Mouse (Mus musculus) lung, embryonic 14.5 days (tissue): Measurements from ENCODE around the gene Crct1. TPM values are rescaled to one million over a fixed set of nuclear protein-coding genes. Genes with fewer than 3 reads are reported as not detected.

Source experiments
- ATAC-seq: fragments of 200-750 bp; cut with Nextera tagmentation; 2 replicates; pipeline ENCODE4 v1.8.0; 2017; ENCODE audit warnings: mild to moderate bottlenecking, moderate TSS enrichment, moderate library complexity; ENCODE audit not compliant: insufficient read depth
- DNase-seq: peaks from one replicate; pipeline ENCODE4 v3.0.0-alpha.2; 2015
- H3K27ac ChIP-seq: fragments of 300-500 bp; sonication (generic); 2 replicates; pipeline ENCODE4 v1.5.1; 2014; ENCODE audit warnings: low read depth, mild to moderate bottlenecking, moderate library complexity
- H3K27me3 ChIP-seq: fragments of 300-500 bp; sonication (generic); 2 replicates; pipeline ENCODE4 v1.6.1; 2014; ENCODE audit warnings: low read length, control low read depth; ENCODE audit not compliant: insufficient read depth
- H3K36me3 ChIP-seq: fragments of 300-500 bp; sonication (generic); 2 replicates; pipeline ENCODE4 v1.6.1; 2014; ENCODE audit warnings: control low read depth; ENCODE audit not compliant: insufficient read depth
- H3K4me1 ChIP-seq: fragments of 300-500 bp; sonication (generic); 2 replicates; pipeline ENCODE4 v1.6.1; 2014; ENCODE audit warnings: antibody characterized with exemption, control low read depth; ENCODE audit not compliant: insufficient read depth
- H3K4me2 ChIP-seq: fragments of 300-500 bp; sonication (generic); 2 replicates; pipeline ENCODE4 v1.6.1; 2014; ENCODE audit warnings: mild to moderate bottlenecking
- H3K4me3 ChIP-seq: fragments of 300-500 bp; sonication (generic); 2 replicates; pipeline ENCODE4 v1.5.1; 2014; ENCODE audit warnings: low read depth, low read length
- H3K9ac ChIP-seq: fragments of 300-500 bp; sonication (generic); 2 replicates; pipeline ENCODE4 v1.6.1; 2014
- H3K9me3 ChIP-seq: fragments of 300-500 bp; sonication (generic); 2 replicates; pipeline ENCODE4 v1.6.1; 2016; ENCODE audit warnings: low read depth, low read length, control low read depth
- CTCF ChIP-seq: IDR thresholded peaks from 2 replicates; pipeline ENCODE4 v1.5.1; 2016; ENCODE audit warnings: antibody characterized with exemption, low read depth
- WGBS: fragments of 180-500 bp; shearing (Covaris S2); extraction: QIAGEN DNeasy Blood & Tissue Kit; methylation state at CpG from one replicate; pipeline ENCODE4 v1.1.7; 2014; 5-methylcytosine and 5-hydroxymethylcytosine counted together
- polyA plus RNA-seq: library from polyadenylated mRNA; unstranded; fragments of >200 nt; fragmentation: Nextera tagmentation; extraction: Ambion mirVana; gene quantifications from 2 replicates; pipeline ENCODE4 v1.2.1, GENCODE M21; 2014

Gene Crct1
- polyA plus RNA-seq, 1 experiment from 2014 or later, result not detected

DNA sequence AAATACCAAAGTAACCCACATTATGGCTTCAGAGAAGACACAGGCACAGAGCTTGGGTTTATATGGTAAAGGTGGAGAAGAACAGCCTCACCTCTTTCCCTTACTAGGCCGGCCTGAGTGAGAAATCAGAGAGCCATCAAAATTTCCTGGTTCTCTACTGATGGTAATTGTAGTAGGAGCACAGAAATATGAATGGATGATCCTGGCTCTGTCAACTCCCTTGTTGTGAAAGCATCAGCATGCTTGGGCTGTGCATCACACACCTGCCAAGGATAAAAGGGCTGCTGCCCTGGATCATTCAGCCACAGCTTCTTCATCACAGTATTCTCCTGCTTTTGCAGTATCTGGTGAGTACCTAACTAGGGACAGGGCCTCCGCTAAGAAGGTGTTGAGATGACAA, 48.7 kb downstream of the Crct1 start, which contains the start of gene Lce3e:
Gene Lce3e, plus strand, starts transcription at position 301 of the 400 bp plus-strand sequence.
- Histone ChIP-seq H3K9me3 (no peaks in the 10 kb centered on the region), H3K36me3 (no peaks in the 10 kb centered on the region), H3K9ac (no peak within 1 kb of the TSS), H3K4me3 (no peak within 1 kb of the TSS), H3K27ac (no peak within 1 kb of the TSS), H3K27me3 (no peaks in the 10 kb centered on the region), H3K4me2 (no peak within 1 kb of the TSS), H3K4me1 (no peaks in the 10 kb centered on the region)
- TF ChIP-seq CTCF, result no peak
- 81% methylated on average over 2 of the region's 2 CpGs for WGBS
- ATAC-seq (no peak), DNase-seq (no peak)

Other genes with a start within 250 kb of the Crct1 start
- not detected in 2 replicates for gene Lce1i, start 236.8 kb downstream of the Crct1 start, polyA plus RNA-seq
- gene Lce1j, start 225.2 kb downstream of the Crct1 start, polyA plus RNA-seq, result not detected in 2 replicates
- not detected in 2 replicates for gene Lce1k, start 207.8 kb downstream of the Crct1 start, polyA plus RNA-seq
- gene Kprp, start 188.4 kb downstream of the Crct1 start, polyA plus RNA-seq, result not detected in 2 replicates
- not detected in 2 replicates for gene Lce1l, start 164.4 kb downstream of the Crct1 start, polyA plus RNA-seq
- not detected in 2 replicates for gene 2310050C09Rik, start 145.5 kb downstream of the Crct1 start, polyA plus RNA-seq
- not detected in 2 replicates for gene Lce3a, start 89.5 kb downstream of the Crct1 start, polyA plus RNA-seq
- gene Lce3b, start 82.7 kb downstream of the Crct1 start, polyA plus RNA-seq, result not detected in 2 replicates
- not detected in 2 replicates for gene Lce3c, start 71.2 kb downstream of the Crct1 start, polyA plus RNA-seq
- not detected in 2 replicates for gene Lce3d, start 58.3 kb downstream of the Crct1 start, polyA plus RNA-seq
- not detected in 2 replicates for gene Lce3e, start 48.6 kb downstream of the Crct1 start, polyA plus RNA-seq
- gene Lce3f, start 23.5 kb downstream of the Crct1 start, polyA plus RNA-seq, result not detected in 2 replicates
- gene Lce1m, start 3.4 kb upstream of the Crct1 start, polyA plus RNA-seq, result not detected in 2 replicates
- gene Gm4858, start 53.1 kb upstream of the Crct1 start, polyA plus RNA-seq, result not detected in 2 replicates
- not detected in 2 replicates for gene Crnn, start 129.1 kb upstream of the Crct1 start, polyA plus RNA-seq
- not detected in 2 replicates for gene Flg2, start 181.6 kb upstream of the Crct1 start, polyA plus RNA-seq